Mouse (Mus musculus): ENCODE measurements around the gene Bhlhb9.

Bhlhb9 gene

DNA sequence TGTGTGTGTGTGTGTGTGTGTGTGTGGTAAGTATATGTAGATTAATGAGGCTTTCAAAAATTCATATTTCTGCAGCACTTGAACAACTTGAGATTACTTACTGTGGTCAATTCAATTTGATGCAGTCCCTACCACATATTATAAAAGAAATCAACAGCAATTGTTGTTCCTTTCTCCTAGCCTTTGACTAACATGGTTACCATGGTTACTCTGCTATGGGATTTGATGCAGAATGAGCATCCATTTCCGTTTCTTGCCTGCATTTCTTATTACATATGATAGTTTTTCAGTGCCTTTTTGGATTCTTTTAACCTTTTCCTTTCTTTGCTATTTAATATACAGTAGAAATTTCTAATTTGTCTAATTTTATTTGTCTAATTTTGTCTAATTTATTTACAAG is 119.7 kb downstream of the Bhlhb9 start:
- no peak for DNase-seq

DNA sequence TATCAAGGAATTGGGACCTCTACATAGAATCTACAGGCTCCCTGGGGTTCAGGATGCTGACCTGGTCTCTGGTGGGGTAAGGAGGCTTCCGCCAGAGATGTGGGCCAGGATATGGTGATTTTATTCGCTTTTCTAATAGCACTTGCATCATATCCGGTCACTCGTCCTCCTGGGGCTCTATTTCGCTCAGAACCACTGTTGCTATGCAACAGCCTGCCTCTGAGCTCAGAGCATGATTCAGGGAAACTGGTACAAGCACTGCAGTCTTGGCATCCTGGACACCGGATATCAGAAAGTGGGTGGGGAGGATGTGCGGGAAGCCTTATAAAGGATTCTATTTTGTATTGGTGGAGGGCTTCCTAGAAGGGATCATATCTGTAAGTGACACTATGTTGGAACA is 124.8 kb downstream of the Bhlhb9 start:
- peak; percentile 36 for DNase-seq

DNA sequence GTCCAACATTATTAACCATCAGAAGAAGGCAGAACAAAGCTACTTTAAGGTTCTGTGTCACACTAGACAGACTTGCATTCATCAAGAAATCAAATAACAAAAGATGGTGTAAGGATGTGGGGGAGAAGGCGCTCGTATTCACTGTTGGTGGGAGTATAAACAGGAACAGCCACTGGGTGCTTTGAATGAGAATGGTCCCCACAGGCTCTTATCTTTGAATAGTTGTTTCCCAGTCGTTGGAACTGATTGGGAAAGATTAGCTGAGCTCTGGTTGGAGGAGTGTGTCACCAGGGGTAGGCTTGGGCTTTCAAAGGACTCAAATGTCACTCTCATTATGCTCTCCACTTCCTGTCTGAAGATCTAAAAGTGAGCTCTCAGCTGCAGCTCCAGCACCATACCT is 128.5 kb downstream of the Bhlhb9 start:
- no peak for DNase-seq

DNA sequence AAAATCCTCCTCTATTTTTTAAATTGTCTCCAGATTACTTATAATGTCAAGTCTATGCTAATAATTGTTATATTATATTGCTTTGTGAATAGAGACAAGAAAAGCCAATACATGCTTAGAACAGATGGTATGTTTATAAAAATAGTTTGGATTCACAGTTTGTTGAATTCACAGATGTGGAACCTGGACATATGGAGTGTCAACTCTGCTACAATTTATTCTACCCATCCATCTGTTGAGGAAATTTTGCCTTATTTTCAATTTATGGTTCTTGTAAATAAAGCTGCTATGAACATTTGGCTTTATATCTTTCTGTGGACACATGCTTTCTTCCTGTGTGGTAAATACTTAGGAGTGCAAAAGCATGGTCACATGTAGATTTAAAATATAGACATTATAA is 131.2 kb downstream of the Bhlhb9 start:
- no peak for DNase-seq

DNA sequence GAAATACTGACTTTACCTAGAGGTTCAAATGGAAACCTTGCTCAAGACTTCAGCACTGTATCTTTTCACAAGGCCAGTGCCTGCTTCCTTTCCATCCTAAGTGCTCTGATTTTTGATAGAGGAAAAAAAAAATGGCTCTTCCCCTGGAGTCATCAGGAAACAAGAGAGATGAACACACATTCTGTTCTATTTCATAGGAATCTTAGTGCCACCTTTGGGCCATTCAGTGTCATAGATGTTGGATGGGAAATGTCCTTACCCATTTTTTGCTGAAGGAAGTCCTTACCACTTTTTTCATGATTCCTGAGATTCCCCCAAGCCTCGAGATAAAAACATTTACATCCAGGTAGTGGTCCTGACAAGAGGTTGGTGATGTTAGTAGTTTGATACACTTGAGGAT is 139.1 kb downstream of the Bhlhb9 start:
- DNase-seq: no peak
